In the genomic region with DNA sequence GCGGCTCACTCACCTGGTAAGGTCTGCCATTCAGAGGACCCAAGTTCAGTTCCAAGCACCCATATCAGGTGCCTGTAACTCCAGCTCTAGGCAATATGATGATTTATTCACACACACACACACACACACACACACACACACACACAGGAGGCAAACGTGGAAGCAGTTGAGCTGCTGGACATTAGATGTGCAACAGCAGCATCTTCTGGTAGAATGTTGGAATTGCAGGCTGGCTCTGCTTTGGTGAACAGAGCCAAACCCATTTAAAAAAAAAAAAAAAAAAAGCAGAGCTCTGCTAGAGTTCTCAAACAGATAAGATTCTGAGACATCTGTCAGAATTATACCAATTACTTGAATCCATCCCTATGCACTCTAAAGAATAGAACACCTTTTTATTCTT, we compare ENCODE assay signal across 9 mouse cellular contexts. TPM values are rescaled to one million over a fixed set of nuclear protein-coding genes. Genes with fewer than 3 reads are reported as not detected.
DNase-seq lines count a peak whose midpoint lies in the region; ATAC-seq and TF ChIP-seq lines count a peak whose summit lies in the region.
"Had no signal": no experiment of that assay in that cellular context is flagged by ENCODE, and none has a peak within 500 bp of the region (broad histone marks: within the 10 kb centered on the region; RNA-seq: fewer than 3 reads in every experiment).

No protein-coding gene starts in this region.

- no peak overlapping the region for H3K4me2 ChIP-seq in lung, embryonic 14.5 days
- H3K4me2 ChIP-seq: neural tube, embryonic 12.5 days had no signal

- H3K9ac ChIP-seq in lung, embryonic 14.5 days = no peak overlapping the region
- H3K9ac ChIP-seq: neural tube, embryonic 12.5 days had no signal

- H3K4me3 ChIP-seq in lung, embryonic 14.5 days (ENCODE audit: low read depth, low read length) = no peak overlapping the region
- H3K4me3 ChIP-seq: neural tube, embryonic 12.5 days had no signal

- no peaks in the 10 kb centered on the region; the same call in 1 of the 2 replicates for H3K27me3 ChIP-seq in lung, embryonic 14.5 days (ENCODE audit: insufficient read depth, low read length)
- H3K27me3 ChIP-seq: neural tube, embryonic 12.5 days had no signal

- peak; percentile 57 for ATAC-seq in lung, embryonic 14.5 days (ENCODE audit: insufficient read depth)

- intact Hi-C loops in gastrocnemius, postnatal 14 days (cut with DNase I; ENCODE audit: low total_unique reads) = loop anchor here (5.0 kb wide), 1 partner anchor 216 kb away; the partner anchor contains the start of gene Letmd1

- TF ChIP-seq CTCF in lung, embryonic 14.5 days (IDR thresholded peaks at IDR 0.05; ENCODE audit: low read depth) = peak; percentile 95

- no peaks in the 10 kb centered on the region for H3K9me3 ChIP-seq in lung, embryonic 14.5 days (ENCODE audit: low read depth, low read length)
- H3K9me3 ChIP-seq: neural tube, embryonic 12.5 days had no signal

- peak; percentile 76 to 89 for DNase-seq in CD8-positive naive resting alpha-beta T cell, adult 2 months (ENCODE audit: low read depth in 2 of 2, low spot score in 2 of 2)
- peak; percentile 94 for DNase-seq in NIH3T3 (ENCODE audit: low read depth)
- peak; percentile 76 to 80 for DNase-seq in cerebellum, postnatal 36 days
- peak; percentile 70 for DNase-seq in gastrocnemius, postnatal 14 days
- peak; percentile 63 to 88 for DNase-seq in layer of hippocampus, adult 18-20 months (ENCODE audit: low spot score in 2 of 2)
- DNase-seq in lung, embryonic 14.5 days = peak; percentile 96
- DNase-seq in right cerebral cortex, adult 2 months (ENCODE audit: low spot score in 2 of 2) = peak; percentile 86 to 89
- DNase-seq in urinary bladder, postnatal 4 days (ENCODE audit: low spot score in 2 of 2) = peak; percentile 60 to 79

- 46% methylated on average over 2 of the region's 2 CpGs for WGBS in lung, embryonic 14.5 days

- no peaks in the 10 kb centered on the region for H3K36me3 ChIP-seq in lung, embryonic 14.5 days (ENCODE audit: insufficient read depth)
- H3K36me3 ChIP-seq: neural tube, embryonic 12.5 days had no signal

- H3K4me1 ChIP-seq in lung, embryonic 14.5 days (ENCODE audit: insufficient read depth) = no peaks in the 10 kb centered on the region

- H3K27ac ChIP-seq in lung, embryonic 14.5 days (ENCODE audit: low read depth) = no peak overlapping the region
- H3K27ac ChIP-seq: neural tube, embryonic 12.5 days had no signal

RNA-seq across cellular contexts. Expression of gene Cela1, which starts 4.7 kb away (rescaled TPM):
- not detected for total RNA-seq in gastrocnemius, postnatal 14 days (2021)
- total RNA-seq in layer of hippocampus, adult 18-20 months (2021) = 1 to 10 TPM; 1.7 to 2.1 TPM
- 0.97 and 1.2 TPM in 2 replicates for polyA plus RNA-seq in lung, embryonic 14.5 days (2014; fragmentation: Nextera tagmentation; extraction: Ambion mirVana)

RNA-seq across cellular contexts. Expression of gene Bin2, which starts 13.7 kb away (rescaled TPM):
- total RNA-seq in gastrocnemius, postnatal 14 days (2021) = under 1 TPM; 0.53 to 0.89 TPM
- 1 to 10 TPM; 5.4 to 5.7 TPM for total RNA-seq in layer of hippocampus, adult 18-20 months (2021)
- 4.8 TPM in 2 replicates for polyA plus RNA-seq in lung, embryonic 14.5 days (2014; fragmentation: Nextera tagmentation; extraction: Ambion mirVana)

RNA-seq across cellular contexts. Expression of gene Galnt6, which starts 46.1 kb away (rescaled TPM):
- total RNA-seq in gastrocnemius, postnatal 14 days (2021) = under 1 TPM; 0.18 to 0.33 TPM
- 10 to 100 TPM in 1 of 2 experiments, 1 to 10 TPM in 1; 8.9 to 11.4 TPM for total RNA-seq in layer of hippocampus, adult 18-20 months (2021)
- 0.07 and 0.25 TPM in 2 replicates for polyA plus RNA-seq in lung, embryonic 14.5 days (2014; fragmentation: Nextera tagmentation; extraction: Ambion mirVana)

RNA-seq across cellular contexts. Expression of gene Smagp, which starts 46.3 kb away (rescaled TPM):
- 1 to 10 TPM; 6.0 to 6.4 TPM for total RNA-seq in gastrocnemius, postnatal 14 days (2021)
- 1 to 10 TPM; 1.4 to 1.9 TPM for total RNA-seq in layer of hippocampus, adult 18-20 months (2021)
- polyA plus RNA-seq in lung, embryonic 14.5 days (2014; fragmentation: Nextera tagmentation; extraction: Ambion mirVana) = 9.5 and 11.9 TPM in 2 replicates

Comparison
In these comparisons a context has a peak if more than half of its experiments do, and no peak if none do; other contexts are left out.
1. RNA of gene Galnt6, which starts 46.1 kb away (total RNA-seq): 8.9 to 11.4 TPM in layer of hippocampus, adult 18-20 months; 0.18 to 0.33 TPM in gastrocnemius, postnatal 14 days; every median in the first group is over 4 times any median in the second.
2. Peak in every context shown above with its lines, with median percentiles within 50 percentile points of each other: DNase-seq.